Mouse (Mus musculus): ENCODE measurements around the gene Smco2. TPM values are rescaled to one million over a fixed set of nuclear protein-coding genes. Genes with fewer than 3 reads are reported as not detected.

The Smco2 gene
- polyA plus RNA-seq, 1 experiment from 2014 or later, result not detected

DNA sequence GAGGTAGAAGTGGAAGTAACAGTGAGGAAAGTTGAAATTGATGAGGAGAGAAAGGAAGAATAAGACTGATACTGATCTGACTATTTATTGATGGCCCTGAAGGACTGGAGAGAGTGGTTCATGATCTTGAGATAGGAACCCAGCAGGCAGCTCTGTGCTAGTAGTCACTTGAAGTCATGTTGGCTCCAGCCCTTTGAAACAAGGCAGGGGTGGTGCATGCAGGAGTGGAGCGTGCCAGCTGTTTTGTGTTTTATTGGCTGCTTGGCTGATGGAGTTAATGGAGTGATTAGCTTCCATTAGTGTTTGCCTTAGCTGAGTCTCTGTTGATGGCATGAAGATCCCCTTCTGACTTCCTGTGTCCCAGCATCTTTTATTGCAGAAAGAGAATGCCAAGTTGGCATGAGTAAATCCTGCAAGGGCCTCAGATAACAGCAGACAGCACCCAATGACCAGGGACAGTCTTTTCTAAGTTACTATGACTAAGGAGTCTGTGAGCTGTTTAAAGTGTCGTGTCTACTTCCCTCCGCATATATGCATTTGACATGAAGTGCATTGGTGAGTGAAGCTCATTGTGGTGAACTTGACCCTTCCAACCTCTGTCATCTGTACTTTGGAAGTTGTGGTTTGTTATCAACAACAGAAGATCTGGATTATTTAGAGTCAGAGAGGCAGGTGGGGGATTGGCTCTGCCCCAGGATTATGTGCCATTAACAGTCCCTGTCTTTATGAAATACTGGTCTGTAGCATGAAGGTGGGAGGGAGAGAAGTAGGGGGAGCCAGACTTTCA, 56.3 kb downstream of the Smco2 start:
- 74% methylated on average over 3 of the region's 3 CpGs for WGBS
- Histone ChIP-seq H3K36me3 (no peaks in the 10 kb centered on the region), H3K27me3 (no peaks in the 10 kb centered on the region), H3K4me1 (peaks cover 13% of the 10 kb centered on the region), H3K4me3 (no peak overlapping the region), H3K9ac (no peak overlapping the region), H3K27ac (no peak overlapping the region), H3K9me3 (no peaks in the 10 kb centered on the region), H3K4me2 (no peak overlapping the region)
- no peak for ATAC-seq (ENCODE audit: borderline replicate concordance, extremely low read depth, low FRiP score, low TSS enrichment)

DNA sequence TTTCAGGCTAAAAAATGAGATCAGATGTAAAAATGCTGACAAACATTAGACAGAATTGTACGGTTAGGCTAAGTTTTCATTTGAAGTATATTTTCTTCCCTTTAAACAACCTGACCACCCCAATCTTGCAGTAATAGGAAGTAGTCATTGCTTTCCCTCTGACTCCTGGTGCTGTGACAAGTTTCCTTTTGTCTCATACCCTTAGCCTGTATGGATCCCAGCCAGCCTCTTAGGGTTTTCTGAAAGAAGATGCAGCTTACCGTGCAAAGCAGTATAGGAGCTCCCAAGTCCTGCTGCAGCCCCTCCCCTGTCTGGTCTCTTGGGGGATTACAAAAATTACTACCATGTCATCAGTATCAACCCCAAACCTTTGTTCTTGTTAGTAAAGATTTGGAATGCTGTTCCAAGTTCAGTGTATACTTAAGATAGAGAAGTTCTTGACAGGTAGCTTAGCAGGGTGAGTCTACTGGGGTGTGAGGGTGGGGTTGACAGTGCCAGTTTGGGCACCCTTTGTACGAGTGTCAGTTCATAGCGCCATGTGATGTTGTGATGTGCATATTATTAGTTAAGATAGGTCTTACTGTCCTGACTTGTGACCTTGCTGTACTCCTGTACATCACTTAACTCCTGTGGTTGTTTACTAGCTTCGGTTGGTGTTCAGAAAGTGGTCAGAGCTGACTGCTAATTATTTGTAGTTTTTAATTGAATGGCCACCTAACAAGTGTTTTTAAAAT, 57.3 kb downstream of the Smco2 start:
- H3K4me3 ChIP-seq, result no peak overlapping the region
- WGBS, result 60% methylated on average over 5 of the region's 5 CpGs
- H3K9me3 ChIP-seq, result no peaks in the 10 kb centered on the region
- H3K9ac ChIP-seq, result no peak overlapping the region
- H3K36me3 ChIP-seq, result no peaks in the 10 kb centered on the region
- no peak overlapping the region for H3K4me2 ChIP-seq
- peaks cover 22% of the 10 kb centered on the region for H3K4me1 ChIP-seq
- H3K27me3 ChIP-seq, result no peaks in the 10 kb centered on the region
- no peak overlapping the region for H3K27ac ChIP-seq
- ATAC-seq (ENCODE audit: borderline replicate concordance, extremely low read depth, low FRiP score, low TSS enrichment), result no peak

- Histone ChIP-seq H3K36me3 (no peaks in the 10 kb centered on the region), H3K27me3 (no peaks in the 10 kb centered on the region), H3K9ac (no peak overlapping the region), H3K9me3 (no peaks in the 10 kb centered on the region), H3K4me3 (no peak overlapping the region), H3K4me1 (peaks cover 28% of the 10 kb centered on the region), H3K4me2 (no peak overlapping the region), H3K27ac (no peak overlapping the region)
- ATAC-seq (ENCODE audit: borderline replicate concordance, extremely low read depth, low FRiP score, low TSS enrichment), result no peak
- 92% methylated on average over 1 of the region's 1 CpGs for WGBS
Observed at GRCm38 (mm10) chr6:146907795-146908190, 57.9 kb downstream of the Smco2 start.

GRCm38 (mm10) chr6:146908801-146909200, 58.9 kb downstream of the Smco2 start:
- Histone ChIP-seq H3K4me3 (no peak overlapping the region), H3K9ac (no peak overlapping the region), H3K4me2 (no peak overlapping the region), H3K4me1 (peaks cover 37% of the 10 kb centered on the region), H3K27me3 (no peaks in the 10 kb centered on the region), H3K36me3 (no peaks in the 10 kb centered on the region), H3K27ac (no peak overlapping the region), H3K9me3 (no peaks in the 10 kb centered on the region)
- WGBS, result 65% methylated on average over 2 of the region's 2 CpGs
- no peak for ATAC-seq (ENCODE audit: borderline replicate concordance, extremely low read depth, low FRiP score, low TSS enrichment)

DNA sequence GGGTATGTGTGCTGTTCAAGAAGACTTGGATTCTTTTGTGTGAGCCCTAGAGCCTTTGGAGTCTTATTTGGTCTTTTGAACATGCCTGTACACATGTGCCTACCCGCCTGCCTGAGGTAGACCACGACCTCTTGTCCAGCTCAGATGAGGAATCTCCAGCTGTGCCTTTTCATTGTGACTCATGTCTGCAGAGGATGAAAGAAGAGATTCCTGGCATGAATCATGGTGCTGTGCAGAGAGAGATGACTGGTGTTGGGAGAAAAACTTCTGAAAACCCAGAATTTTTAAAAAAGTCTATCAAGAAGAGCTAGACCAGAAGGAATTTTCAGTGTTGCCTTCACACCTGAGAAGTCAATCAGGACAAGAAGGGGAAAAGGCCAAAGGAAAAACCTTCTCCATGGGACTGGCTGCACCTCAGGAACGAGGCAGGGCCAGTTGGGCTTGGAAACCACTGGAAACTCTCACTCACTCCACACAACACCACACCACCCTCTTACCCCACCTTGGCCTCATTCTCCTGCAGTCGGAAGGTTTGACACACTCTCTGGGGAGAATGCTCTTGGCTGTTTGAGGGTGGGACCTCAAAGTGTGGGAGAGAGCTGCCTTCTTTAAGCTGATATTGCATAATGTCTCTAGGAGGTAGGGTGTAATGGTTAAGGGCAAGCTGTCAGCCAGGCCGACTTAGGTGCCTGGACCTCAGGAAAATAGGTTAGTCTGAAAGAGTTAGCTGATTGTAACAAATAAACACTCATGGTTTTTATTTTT, 60.0 kb downstream of the Smco2 start:
- Histone ChIP-seq H3K9ac (no peak overlapping the region), H3K4me2 (no peak overlapping the region), H3K36me3 (no peaks in the 10 kb centered on the region), H3K9me3 (no peaks in the 10 kb centered on the region), H3K4me1 (peaks cover 43% of the 10 kb centered on the region), H3K27me3 (no peaks in the 10 kb centered on the region), H3K27ac (no peak overlapping the region), H3K4me3 (no peak overlapping the region)
- WGBS, result 70% methylated on average over 5 of the region's 5 CpGs
- no peak for ATAC-seq (ENCODE audit: borderline replicate concordance, extremely low read depth, low FRiP score, low TSS enrichment)

DNA sequence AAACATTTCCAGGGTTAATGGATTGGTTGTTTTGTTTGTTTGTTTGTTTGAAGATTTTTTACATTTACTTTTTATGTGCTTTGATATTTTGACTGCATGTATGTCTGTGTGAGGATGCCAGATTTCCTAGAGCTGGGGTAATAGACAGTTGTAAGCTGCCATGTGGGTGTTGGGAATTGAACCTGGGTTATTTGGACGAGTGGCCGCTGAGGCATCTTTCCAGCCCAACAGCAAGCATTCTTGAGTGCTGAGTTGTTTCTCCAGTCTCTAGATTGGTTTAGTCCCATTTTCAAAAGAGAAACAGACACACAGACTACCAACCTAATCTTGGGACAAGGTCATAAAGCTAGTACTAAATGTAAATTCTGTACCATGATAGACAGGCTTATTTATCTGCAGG, 60.9 kb downstream of the Smco2 start:
- Histone ChIP-seq H3K4me3 (no peak overlapping the region), H3K9me3 (no peaks in the 10 kb centered on the region), H3K4me2 (no peak overlapping the region), H3K27me3 (no peaks in the 10 kb centered on the region), H3K27ac (no peak overlapping the region), H3K9ac (no peak overlapping the region), H3K4me1 (peaks cover 43% of the 10 kb centered on the region), H3K36me3 (no peaks in the 10 kb centered on the region)
- no peak for ATAC-seq (ENCODE audit: borderline replicate concordance, extremely low read depth, low FRiP score, low TSS enrichment)
- 78% methylated on average over 2 of the region's 2 CpGs for WGBS

GRCm38 (mm10) chr6:146912835-146913488, 63.1 kb downstream of the Smco2 start:
- no peaks in the 10 kb centered on the region for H3K36me3 ChIP-seq
- H3K9me3 ChIP-seq, result no peaks in the 10 kb centered on the region
- H3K27ac ChIP-seq, result peak overlapping the region; percentile 86
- H3K4me3 ChIP-seq, result no peak overlapping the region
- no peak overlapping the region for H3K9ac ChIP-seq
- ATAC-seq (ENCODE audit: borderline replicate concordance, extremely low read depth, low FRiP score, low TSS enrichment), result peak; percentile 55; the same call in 1 of the 2 replicates
- H3K27me3 ChIP-seq, result no peaks in the 10 kb centered on the region
- WGBS, result 12% methylated on average over 3 of the region's 3 CpGs
- H3K4me1 ChIP-seq, result peaks cover 30% of the 10 kb centered on the region
- H3K4me2 ChIP-seq, result peak overlapping the region; percentile 16; the same call in 1 of the 2 replicates

DNA sequence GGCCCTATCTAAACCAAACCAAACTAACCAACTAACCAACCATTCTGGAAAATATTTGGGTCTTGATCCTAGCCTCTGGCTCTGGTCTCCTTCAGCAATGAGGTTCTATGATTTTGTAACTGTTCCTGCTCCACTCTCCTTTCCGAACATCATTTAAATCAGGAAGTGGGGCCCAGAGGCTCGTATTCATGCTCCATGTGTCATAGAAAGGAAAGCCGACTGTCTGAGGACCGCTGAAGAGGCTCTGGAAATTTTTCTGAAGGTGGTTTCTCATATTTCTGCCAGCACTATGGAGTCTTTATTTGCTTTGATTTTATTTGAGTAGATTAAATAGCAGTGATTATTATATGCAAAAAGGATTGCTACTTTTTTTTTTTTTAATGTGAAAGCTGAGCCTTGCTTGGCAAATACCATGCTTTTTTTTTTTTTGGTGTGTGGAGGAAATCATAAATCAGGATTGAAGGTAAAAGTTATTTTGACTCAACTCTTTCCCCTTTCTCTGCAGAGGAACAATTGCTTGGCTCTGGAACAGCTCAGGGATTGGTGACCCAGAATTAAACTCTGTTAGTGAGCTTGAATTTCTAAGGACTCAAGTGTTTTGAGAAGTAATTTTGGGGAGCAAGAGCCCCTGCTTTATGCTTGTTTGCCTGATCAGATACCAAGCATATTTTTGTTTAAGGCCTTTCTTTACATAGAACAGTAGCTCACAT, 63.7 kb downstream of the Smco2 start:
- no peak for ATAC-seq (ENCODE audit: borderline replicate concordance, extremely low read depth, low FRiP score, low TSS enrichment)
- 9% methylated on average over 4 of the region's 4 CpGs for WGBS
- Histone ChIP-seq H3K4me1 (peaks cover 30% of the 10 kb centered on the region), H3K9me3 (no peaks in the 10 kb centered on the region), H3K27ac (peak overlapping the region; percentile 86), H3K4me2 (peak overlapping the region; percentile 16; the same call in 1 of the 2 replicates), H3K27me3 (no peaks in the 10 kb centered on the region), H3K36me3 (no peaks in the 10 kb centered on the region), H3K9ac (no peak overlapping the region), H3K4me3 (no peak overlapping the region)

DNA sequence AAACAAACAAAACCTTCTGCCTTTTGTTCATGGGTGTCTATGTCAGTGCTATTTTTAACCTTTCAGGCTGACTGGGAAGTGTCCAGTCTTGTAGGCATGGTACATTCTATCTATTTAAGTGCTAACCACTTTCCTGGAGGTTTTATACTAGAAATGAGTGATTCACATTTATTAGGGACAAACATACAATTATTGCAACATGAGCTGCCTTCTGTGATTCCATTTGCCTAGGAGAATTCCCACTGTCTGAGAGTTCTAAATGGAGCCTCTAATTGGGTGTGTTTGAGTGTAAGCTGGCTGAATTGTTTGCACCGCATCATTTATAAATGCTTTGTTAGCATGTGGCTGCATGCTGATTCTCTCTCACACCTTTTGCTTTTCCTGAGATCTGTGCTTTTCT, 65.9 kb downstream of the Smco2 start:
- no peaks in the 10 kb centered on the region for H3K9me3 ChIP-seq
- H3K27me3 ChIP-seq, result no peaks in the 10 kb centered on the region
- no peak overlapping the region for H3K4me2 ChIP-seq
- no peak overlapping the region for H3K27ac ChIP-seq
- 86% methylated on average over 1 of the region's 1 CpGs for WGBS
- ATAC-seq (ENCODE audit: borderline replicate concordance, extremely low read depth, low FRiP score, low TSS enrichment), result no peak
- H3K4me1 ChIP-seq, result peaks cover 30% of the 10 kb centered on the region
- no peak overlapping the region for H3K9ac ChIP-seq
- no peak overlapping the region for H3K4me3 ChIP-seq
- no peaks in the 10 kb centered on the region for H3K36me3 ChIP-seq

- ATAC-seq (ENCODE audit: borderline replicate concordance, extremely low read depth, low FRiP score, low TSS enrichment), result no peak
- Histone ChIP-seq H3K9ac (no peak overlapping the region), H3K9me3 (no peaks in the 10 kb centered on the region), H3K27me3 (no peaks in the 10 kb centered on the region), H3K27ac (no peak overlapping the region), H3K4me3 (no peak overlapping the region), H3K36me3 (no peaks in the 10 kb centered on the region), H3K4me1 (peaks cover 19% of the 10 kb centered on the region), H3K4me2 (no peak overlapping the region)
- 85% methylated on average over 3 of the region's 3 CpGs for WGBS
Observed at GRCm38 (mm10) chr6:146917396-146917795, 67.5 kb downstream of the Smco2 start.

GRCm38 (mm10) chr6:146918341-146918740, 68.4 kb downstream of the Smco2 start:
- Histone ChIP-seq H3K27me3 (no peaks in the 10 kb centered on the region), H3K9ac (no peak overlapping the region), H3K27ac (no peak overlapping the region), H3K4me1 (peaks cover 9% of the 10 kb centered on the region), H3K9me3 (no peaks in the 10 kb centered on the region), H3K4me3 (no peak overlapping the region), H3K4me2 (no peak overlapping the region), H3K36me3 (no peaks in the 10 kb centered on the region)
- 94% methylated on average over 6 of the region's 6 CpGs for WGBS
- no peak for ATAC-seq (ENCODE audit: borderline replicate concordance, extremely low read depth, low FRiP score, low TSS enrichment)

Measured in lung, embryonic 15.5 days (tissue).